Mouse (Mus musculus) hindbrain, embryonic 14.5 days (tissue): ENCODE measurements around the gene Gm20441. TPM values are rescaled to one million over a fixed set of nuclear protein-coding genes. Genes with fewer than 3 reads are reported as not detected.
A peak's percentile ranks its signal among the peaks of the same experiment; 100 is the strongest.

Experiments
- ATAC-seq: fragments of 200-750 bp; cut with Nextera tagmentation; 2 replicates; pipeline ENCODE4 v1.8.0; 2017; ENCODE audit warnings: moderate number of reproducible peaks, mild to moderate bottlenecking, moderate TSS enrichment, moderate library complexity; ENCODE audit not compliant: low FRiP score
- DNase-seq: peaks from one replicate; pipeline ENCODE4 v3.0.0-alpha.2; 2015; ENCODE audit warnings: low spot score
- H3K27ac ChIP-seq: fragments of 300-500 bp; sonication (generic); 2 replicates; pipeline ENCODE4 v1.5.1; 2014; ENCODE audit warnings: mild to moderate bottlenecking, moderate library complexity
- H3K27me3 ChIP-seq: fragments of 300-500 bp; sonication (generic); 2 replicates; pipeline ENCODE4 v1.6.1; 2014; ENCODE audit warnings: mild to moderate bottlenecking, low read length, mixed read lengths; ENCODE audit not compliant: control insufficient read depth, insufficient read depth
- H3K36me3 ChIP-seq: fragments of 300-500 bp; sonication (generic); replicated peaks from 2 replicates; pipeline ENCODE4 v1.6.1; 2014; ENCODE audit not compliant: control insufficient read depth, insufficient read depth
- H3K4me1 ChIP-seq: fragments of 300-500 bp; sonication (generic); replicated peaks from 2 replicates; pipeline ENCODE4 v1.6.1; 2014; ENCODE audit warnings: antibody characterized with exemption, low read length, mixed read lengths; ENCODE audit not compliant: control insufficient read depth, insufficient read depth
- H3K4me2 ChIP-seq: fragments of 300-500 bp; sonication (generic); replicated peaks from 2 replicates; pipeline ENCODE4 v1.6.1; 2014; ENCODE audit warnings: mild to moderate bottlenecking, moderate library complexity
- H3K4me3 ChIP-seq: fragments of 300-500 bp; sonication (generic); replicated peaks from 2 replicates; pipeline ENCODE4 v1.5.1; 2014; ENCODE audit warnings: mild to moderate bottlenecking, low read length
- H3K9ac ChIP-seq: fragments of 300-500 bp; sonication (generic); 2 replicates; pipeline ENCODE4 v1.6.1; 2014
- H3K9me3 ChIP-seq: fragments of 300-500 bp; sonication (generic); 2 replicates; pipeline ENCODE4 v1.6.1; 2016; ENCODE audit warnings: low read length; ENCODE audit not compliant: control insufficient read depth
- WGBS: fragments of 180-500 bp; shearing (Covaris S2); extraction: QIAGEN DNeasy Blood & Tissue Kit; methylation state at CpG from one replicate; pipeline ENCODE4 v1.1.7; 2014; 5-methylcytosine and 5-hydroxymethylcytosine counted together
- polyA plus RNA-seq: library from polyadenylated mRNA; unstranded; fragments of >200 nt; fragmentation: Nextera tagmentation; extraction: Ambion mirVana; gene quantifications from 2 replicates; pipeline ENCODE4 v1.2.1, GENCODE M21; 2014

Gm20441 gene
- polyA plus RNA-seq, result not detected in 2 replicates

DNA sequence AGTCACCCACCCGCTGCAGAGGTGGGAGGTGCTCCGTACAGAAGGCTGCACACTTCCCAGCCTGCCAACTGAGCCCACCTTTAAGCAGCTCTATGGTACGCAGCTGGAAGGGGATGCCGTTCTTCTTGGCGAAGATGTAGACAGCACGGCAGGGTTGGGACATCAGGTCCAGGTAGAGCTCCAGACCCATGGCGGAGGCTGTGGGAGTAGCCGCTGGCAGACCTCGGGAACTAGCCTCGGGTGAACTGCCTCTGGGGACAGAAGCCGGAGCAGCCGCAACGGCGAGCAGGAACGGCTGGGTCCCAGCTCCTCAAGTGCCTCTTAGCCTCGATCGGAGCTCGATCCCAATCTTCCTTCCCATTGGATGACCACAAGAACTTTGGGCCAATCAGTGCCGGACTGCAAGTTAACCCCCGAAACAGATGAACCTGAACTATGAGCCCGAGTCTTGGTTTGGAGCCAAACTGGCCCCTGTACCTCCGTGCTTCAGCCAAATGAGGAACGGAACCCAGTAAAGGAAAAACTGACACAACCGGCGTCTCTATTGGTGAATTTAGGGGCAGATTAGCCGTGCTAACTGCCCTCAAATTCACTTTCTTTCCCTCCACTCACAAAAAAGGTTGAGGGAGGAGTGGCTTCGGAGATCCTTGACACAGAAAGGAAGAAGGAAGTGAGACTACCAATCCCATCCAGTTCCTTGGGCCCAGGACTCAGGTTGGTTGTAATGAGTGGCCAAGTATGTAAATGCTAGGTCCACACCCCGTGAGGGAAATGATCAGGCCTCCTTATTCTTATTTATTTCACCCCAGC, at the start of gene Gm20441, which contains the start of gene Gstt3:
Gene Gm20441, minus strand, starts transcription at position 186 of the 810 bp plus-strand sequence.
Gene Gstt3, minus strand, starts transcription at position 646 of the 810 bp plus-strand sequence.
- DNase-seq (peak; percentile 26), ATAC-seq (no peak)
- under 1% methylated on average over 28 of the region's 28 CpGs for WGBS
- peaks cover 7% of the 10 kb centered on the region; the same call in 1 of the 2 replicates for H3K4me1 ChIP-seq
- H3K36me3 ChIP-seq, result no peaks in the 10 kb centered on the region
- peak within 1 kb of the TSS; percentile 27 for H3K4me3 ChIP-seq
- peak within 1 kb of the TSS; percentile 21 for H3K9ac ChIP-seq
- peak within 1 kb of the TSS; percentile 59 for H3K4me2 ChIP-seq
- H3K9me3 ChIP-seq, result peaks cover 3% of the 10 kb centered on the region
- H3K27ac ChIP-seq, result no peak within 1 kb of the TSS
- peaks cover 51% of the 10 kb centered on the region for H3K27me3 ChIP-seq

DNA sequence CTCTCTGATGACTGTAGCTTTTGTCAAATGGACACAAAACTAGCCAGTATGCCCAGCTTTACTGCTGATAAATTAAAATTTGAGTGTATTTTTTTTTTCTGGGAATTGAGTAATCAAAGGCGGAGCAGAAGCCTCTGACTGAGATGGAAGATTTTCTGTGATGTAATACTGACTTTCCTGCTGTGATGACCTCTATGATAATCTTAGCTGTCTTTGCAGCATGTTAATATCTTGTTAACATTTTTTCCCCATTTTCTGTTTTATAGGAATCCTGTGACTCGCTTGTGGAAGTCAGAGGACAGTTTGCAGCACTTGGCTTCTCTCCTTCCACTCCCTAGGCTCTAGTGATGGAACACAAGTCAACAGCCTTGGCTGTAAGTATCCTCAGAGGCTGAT, 49.5 kb upstream of the Gm20441 start:
- H3K9me3 ChIP-seq, result no peaks in the 10 kb centered on the region
- H3K9ac ChIP-seq, result no peak overlapping the region
- ATAC-seq, result no peak
- no peak for DNase-seq
- no peak overlapping the region for H3K4me2 ChIP-seq
- H3K36me3 ChIP-seq, result no peaks in the 10 kb centered on the region
- H3K4me1 ChIP-seq, result peaks cover 7% of the 10 kb centered on the region; the same call in 1 of the 2 replicates
- no peak overlapping the region for H3K27ac ChIP-seq
- H3K4me3 ChIP-seq, result no peak overlapping the region
- 92% methylated on average over 2 of the region's 2 CpGs for WGBS
- peaks cover 26% of the 10 kb centered on the region for H3K27me3 ChIP-seq

DNA sequence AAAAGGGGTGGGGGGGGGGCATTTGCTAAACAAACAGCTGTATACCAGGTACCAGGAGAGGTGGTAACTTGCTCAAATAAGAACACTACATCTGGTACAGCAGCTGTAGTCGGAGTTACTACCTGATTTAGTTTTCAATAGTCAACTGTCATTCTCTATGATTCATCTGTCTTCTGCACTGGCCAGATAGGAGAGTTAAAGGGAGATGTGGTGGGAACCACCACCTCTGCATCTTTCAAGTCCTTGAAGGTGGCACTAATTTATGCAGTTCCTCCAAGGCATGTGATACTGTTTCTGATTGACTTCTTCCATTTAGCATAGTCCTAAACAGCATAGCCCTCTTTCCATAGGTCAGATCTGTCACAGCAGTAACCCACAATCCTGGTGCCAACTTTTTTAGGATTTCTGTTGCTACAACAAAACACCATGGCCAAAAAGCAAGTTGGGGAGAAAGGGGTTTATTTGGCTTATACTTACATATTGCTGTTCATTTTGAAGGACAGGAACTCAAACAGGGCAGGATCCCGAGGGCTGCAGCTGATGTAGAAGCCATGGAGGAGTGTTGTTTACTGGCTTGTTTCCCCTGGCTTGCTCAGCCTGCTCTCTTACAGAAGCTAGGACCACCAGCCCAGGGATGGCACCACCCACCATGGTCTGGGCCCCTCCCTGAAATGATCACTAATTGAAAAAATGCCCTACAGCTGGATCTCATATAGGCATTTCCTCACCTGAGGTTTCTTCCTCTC, 48.9 kb upstream of the Gm20441 start:
- Histone ChIP-seq H3K36me3 (no peaks in the 10 kb centered on the region), H3K4me2 (no peak overlapping the region), H3K27ac (no peak overlapping the region), H3K9ac (no peak overlapping the region), H3K9me3 (no peaks in the 10 kb centered on the region), H3K27me3 (peaks cover 20% of the 10 kb centered on the region), H3K4me1 (0 out of 2 replicates have a peak, but pooled peaks cover 5% of the 10 kb centered on the region), H3K4me3 (no peak overlapping the region)
- DNase-seq (no peak), ATAC-seq (no peak)
- WGBS, result 84% methylated on average over 2 of the region's 2 CpGs

DNA sequence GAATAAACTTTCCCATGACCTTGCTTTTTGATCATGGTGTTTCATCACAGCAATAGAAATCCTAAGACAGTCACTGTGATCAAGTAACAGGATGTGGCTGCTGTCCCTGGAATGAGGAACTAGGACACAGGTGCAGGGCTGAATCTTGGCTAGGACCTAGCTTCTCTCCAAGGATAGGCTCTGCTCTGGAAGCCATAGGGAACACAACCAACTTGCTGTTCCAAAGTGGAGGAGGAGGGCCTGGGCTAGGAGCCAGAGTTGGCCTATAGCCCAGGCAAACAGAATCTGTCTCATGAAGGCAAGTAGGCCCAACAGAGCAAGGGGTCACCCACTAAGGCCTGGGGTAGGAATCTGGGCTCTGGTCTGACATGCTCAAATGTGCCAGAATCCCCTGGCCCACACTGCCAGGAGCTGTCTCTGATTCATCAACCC, 47.8 kb upstream of the Gm20441 start:
- no peak overlapping the region for H3K4me2 ChIP-seq
- H3K4me3 ChIP-seq, result no peak overlapping the region
- DNase-seq, result peak; percentile 42
- H3K9ac ChIP-seq, result no peak overlapping the region
- peaks cover 10% of the 10 kb centered on the region for H3K27me3 ChIP-seq
- peak; percentile 65; the same call in 1 of the 2 replicates for ATAC-seq
- H3K27ac ChIP-seq, result no peak overlapping the region
- no peaks in the 10 kb centered on the region for H3K4me1 ChIP-seq
- no peaks in the 10 kb centered on the region for H3K9me3 ChIP-seq
- no peaks in the 10 kb centered on the region for H3K36me3 ChIP-seq

DNA sequence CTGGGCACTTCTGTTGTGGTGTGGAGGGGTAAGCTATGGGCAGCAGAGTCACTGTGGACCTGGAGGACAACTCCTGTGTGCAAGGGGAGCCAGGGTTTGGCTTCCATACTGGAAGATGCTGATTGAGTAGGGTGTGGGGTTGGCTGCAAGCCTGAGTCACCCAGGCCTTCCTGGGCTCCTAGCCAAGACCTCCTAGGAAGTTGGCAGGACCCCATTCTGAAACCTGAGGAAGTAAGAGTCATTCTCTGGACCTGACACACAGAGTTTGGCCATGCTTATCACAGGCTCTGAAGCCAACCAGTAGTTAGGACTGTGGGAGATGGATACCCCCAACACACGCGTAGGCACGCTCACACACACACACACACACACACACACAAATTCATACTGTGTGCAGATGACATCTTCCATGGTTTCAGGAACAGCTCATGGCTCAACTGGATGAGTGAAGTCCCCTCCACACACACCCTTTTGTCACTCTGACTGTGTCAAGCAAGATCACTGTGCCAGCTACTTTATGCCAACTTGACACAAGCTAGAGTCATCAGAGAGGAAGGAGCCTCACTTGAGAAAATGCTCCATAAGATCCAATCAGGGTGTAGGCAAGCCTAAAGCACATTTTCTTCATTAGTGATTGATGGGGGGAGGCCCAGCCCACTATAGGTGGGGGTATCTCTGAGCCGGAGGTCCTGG, 47.1 kb upstream of the Gm20441 start:
- Histone ChIP-seq H3K4me1 (no peaks in the 10 kb centered on the region), H3K4me3 (no peak overlapping the region), H3K27me3 (peaks cover 3% of the 10 kb centered on the region; the same call in 1 of the 2 replicates), H3K9me3 (no peaks in the 10 kb centered on the region), H3K4me2 (no peak overlapping the region), H3K27ac (no peak overlapping the region), H3K36me3 (no peaks in the 10 kb centered on the region), H3K9ac (no peak overlapping the region)
- 95% methylated on average over 4 of the region's 4 CpGs for WGBS
- ATAC-seq (peak; percentile 57; the same call in 1 of the 2 replicates), DNase-seq (no peak)

DNA sequence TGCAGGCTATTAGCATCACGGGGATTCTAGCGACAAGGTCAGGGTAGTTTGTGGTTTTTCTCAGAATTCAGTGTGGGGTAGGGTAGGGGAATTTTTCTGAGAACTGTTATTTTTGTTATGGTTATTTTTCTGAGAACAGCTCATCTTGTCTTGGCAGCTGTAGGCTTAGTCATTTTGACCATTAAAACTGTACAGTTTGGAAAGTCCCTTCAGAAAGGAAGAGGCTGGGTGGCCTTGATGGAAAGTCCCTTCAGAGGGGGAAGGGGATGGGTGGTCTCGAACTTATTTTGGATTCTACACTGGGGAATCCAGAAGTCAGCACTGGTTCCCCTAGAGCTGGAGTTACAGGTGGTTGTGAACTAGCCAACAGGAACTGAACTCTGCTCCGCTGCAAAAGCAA, 43.8 kb upstream of the Gm20441 start:
- WGBS, result 90% methylated on average over 4 of the region's 4 CpGs
- H3K4me2 ChIP-seq, result no peak overlapping the region
- no peaks in the 10 kb centered on the region for H3K9me3 ChIP-seq
- no peaks in the 10 kb centered on the region for H3K4me1 ChIP-seq
- no peaks in the 10 kb centered on the region for H3K36me3 ChIP-seq
- ATAC-seq (no peak), DNase-seq (no peak)
- no peaks in the 10 kb centered on the region for H3K27me3 ChIP-seq
- no peak overlapping the region for H3K27ac ChIP-seq
- H3K4me3 ChIP-seq, result no peak overlapping the region
- H3K9ac ChIP-seq, result no peak overlapping the region

DNA sequence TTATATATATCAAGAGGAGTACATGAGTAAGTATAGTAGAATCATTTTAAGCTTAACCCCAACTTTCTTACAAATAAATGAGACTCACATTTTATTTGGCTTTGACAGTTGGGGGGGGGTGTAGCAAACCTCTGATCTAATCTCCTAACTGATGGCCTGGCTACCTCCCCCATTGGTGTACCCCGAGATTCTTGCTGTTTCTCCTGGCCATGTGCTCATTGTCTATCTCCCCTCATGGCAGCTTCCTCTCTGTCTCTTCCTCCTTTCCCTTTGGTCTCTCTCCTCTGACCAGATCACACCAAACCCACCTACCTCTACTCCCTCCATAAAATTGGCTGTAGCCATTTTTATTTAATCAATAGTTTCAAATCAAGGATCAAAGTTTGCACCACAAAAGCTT, 43.0 kb upstream of the Gm20441 start:
- Histone ChIP-seq H3K4me1 (no peaks in the 10 kb centered on the region), H3K27ac (no peak overlapping the region), H3K4me3 (no peak overlapping the region), H3K9me3 (no peaks in the 10 kb centered on the region), H3K4me2 (no peak overlapping the region), H3K36me3 (no peaks in the 10 kb centered on the region), H3K27me3 (no peaks in the 10 kb centered on the region), H3K9ac (no peak overlapping the region)
- 80% methylated on average over 1 of the region's 1 CpGs for WGBS
- ATAC-seq, result no peak
- no peak for DNase-seq

DNA sequence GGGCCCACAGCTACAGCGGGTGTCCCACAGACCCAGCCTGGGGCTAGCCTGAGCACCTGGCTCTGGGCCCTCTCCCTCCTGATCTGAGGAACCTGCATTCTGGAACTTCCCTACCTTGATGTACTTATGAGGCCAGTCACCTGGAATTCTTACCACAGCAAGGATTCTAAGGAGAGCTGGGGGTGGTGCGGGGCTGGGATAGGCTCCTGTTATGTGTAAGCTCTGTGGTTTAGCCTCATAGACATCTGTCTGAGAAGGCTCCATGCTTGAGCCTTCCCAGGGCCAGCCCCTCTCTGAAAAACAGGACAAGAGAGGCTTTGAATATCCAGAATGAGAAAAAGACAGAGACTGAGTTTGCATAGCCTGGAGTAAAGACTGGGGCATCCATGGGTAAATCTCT, 41.7 kb upstream of the Gm20441 start, which contains the start of gene Gstt4:
Gene Gstt4, minus strand, starts transcription at position 101 of the 400 bp plus-strand sequence.
- no peak within 1 kb of the TSS for H3K4me3 ChIP-seq
- no peak within 1 kb of the TSS for H3K9ac ChIP-seq
- H3K4me2 ChIP-seq, result no peak within 1 kb of the TSS
- H3K27me3 ChIP-seq, result no peaks in the 10 kb centered on the region
- H3K9me3 ChIP-seq, result no peaks in the 10 kb centered on the region
- DNase-seq (no peak), ATAC-seq (no peak)
- no peaks in the 10 kb centered on the region for H3K36me3 ChIP-seq
- no peak within 1 kb of the TSS for H3K27ac ChIP-seq
- whole genome bisulfite sequencing, result 95% methylated on average over 2 of the region's 2 CpGs
- no peaks in the 10 kb centered on the region for H3K4me1 ChIP-seq

DNA sequence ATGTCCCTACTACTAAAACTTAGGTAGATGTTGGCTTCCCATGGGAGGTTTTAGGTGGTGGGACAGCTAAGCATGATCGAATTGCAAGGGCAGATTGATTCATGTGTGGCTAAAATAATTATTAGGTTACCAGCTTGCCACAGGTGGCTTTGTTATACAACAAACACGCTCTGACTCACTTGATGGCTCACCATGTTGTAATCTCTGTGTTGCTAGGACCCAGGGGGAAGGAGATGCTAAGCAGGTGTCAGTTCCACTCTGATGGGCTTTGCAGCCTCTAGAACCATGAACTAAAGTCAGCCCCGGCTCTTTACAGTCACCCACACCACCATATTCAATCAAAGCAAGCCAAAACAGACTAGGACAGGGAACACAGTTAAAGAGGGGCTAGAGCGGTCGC, 39.1 kb upstream of the Gm20441 start:
- Histone ChIP-seq H3K4me3 (no peak overlapping the region), H3K36me3 (no peaks in the 10 kb centered on the region), H3K27me3 (no peaks in the 10 kb centered on the region), H3K27ac (no peak overlapping the region), H3K9me3 (no peaks in the 10 kb centered on the region), H3K4me1 (no peaks in the 10 kb centered on the region), H3K9ac (no peak overlapping the region), H3K4me2 (no peak overlapping the region)
- ATAC-seq (no peak), DNase-seq (no peak)
- WGBS, result 86% methylated on average over 5 of the region's 5 CpGs
